Mouse (Mus musculus) thymus, adult 2 months (tissue): ENCODE data around the gene Slc25a42.

Experiments used
- CTCF ChIP-seq: fragments of 200-500 bp; IDR thresholded peaks from 2 replicates; pipeline ENCODE4 v1.5.1; 2012; ENCODE audit warnings: mild to moderate bottlenecking, control low read depth, low read length, moderate library complexity, borderline replicate concordance; ENCODE audit not compliant: control insufficient read depth, poor library complexity, insufficient read depth; ENCODE audit errors: extremely low read depth
- POLR2A ChIP-seq: fragments of 200-500 bp; IDR thresholded peaks from 2 replicates; pipeline ENCODE4 v1.6.1; 2012; ENCODE audit warnings: mild to moderate bottlenecking, low read length, control low read depth, moderate library complexity; ENCODE audit not compliant: control insufficient read depth, poor library complexity, insufficient read depth; ENCODE audit errors: extremely low read depth

DNA sequence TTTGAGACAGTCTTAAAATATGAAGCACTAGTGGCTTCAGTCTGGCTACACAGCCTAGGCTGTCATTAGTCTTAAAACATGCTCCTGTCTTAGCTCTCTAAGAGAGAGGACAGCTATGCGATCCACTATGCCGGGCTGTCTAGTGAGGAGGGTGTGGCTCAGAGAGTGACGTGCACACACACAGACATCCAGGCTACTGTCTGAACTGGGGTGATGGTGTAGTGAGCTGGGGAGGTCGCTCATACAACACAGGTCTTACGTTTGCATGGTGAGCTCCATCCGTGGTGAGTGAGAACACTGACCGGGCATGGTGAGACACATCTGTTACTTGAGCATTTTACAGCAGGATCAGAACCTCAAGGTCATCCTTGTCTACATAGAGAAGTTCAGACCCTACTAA is 40.9 kb downstream of the Slc25a42 start:
- no peak for TF ChIP-seq CTCF
- no peak for TF ChIP-seq POLR2A
